Mouse (Mus musculus) cerebellum, postnatal 4 days (tissue): ENCODE measurements around the gene Kazn.

Experiments used
- DNase-seq, 2 experiments: peaks; one replicate each; pipeline ENCODE4 v3.0.0; 2022; ENCODE audit warnings: low spot score in 2 of 2, mixed read lengths in 1 of 2

The Kazn gene

DNA sequence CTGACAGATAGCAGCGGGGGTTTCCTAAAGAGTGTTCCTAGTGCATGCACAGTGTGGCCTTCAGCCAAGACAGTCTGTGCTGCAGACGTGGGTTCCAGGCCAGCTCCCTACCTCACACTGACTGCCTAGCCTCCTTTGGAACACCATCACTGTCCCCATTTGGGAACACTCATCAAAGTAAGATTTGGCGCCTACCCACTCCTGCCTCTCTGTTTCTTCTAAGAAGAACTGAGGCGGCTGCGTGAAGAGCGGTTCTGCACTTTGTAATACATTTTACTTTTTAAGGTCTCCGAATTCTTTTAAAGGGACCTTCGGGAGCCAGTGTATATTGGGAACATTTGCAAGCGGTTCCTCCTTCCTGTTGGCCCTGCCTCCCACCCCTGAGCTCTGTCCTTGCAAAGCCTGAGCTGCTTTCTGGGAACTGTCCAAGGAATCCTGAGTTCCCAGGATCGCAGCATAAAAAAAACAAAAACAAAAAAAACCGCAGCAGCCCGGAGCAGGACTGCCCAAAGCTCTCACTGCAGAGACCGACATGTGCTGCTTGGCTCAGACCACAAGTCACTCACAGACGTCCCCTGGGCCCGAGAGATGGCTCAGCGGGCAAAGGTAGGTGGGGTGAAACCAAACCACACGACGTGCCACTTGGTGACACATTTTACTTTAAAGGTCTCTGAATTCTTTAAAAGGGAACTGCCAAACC is 161.5 kb downstream of the Kazn start:
- no peak for DNase-seq

DNA sequence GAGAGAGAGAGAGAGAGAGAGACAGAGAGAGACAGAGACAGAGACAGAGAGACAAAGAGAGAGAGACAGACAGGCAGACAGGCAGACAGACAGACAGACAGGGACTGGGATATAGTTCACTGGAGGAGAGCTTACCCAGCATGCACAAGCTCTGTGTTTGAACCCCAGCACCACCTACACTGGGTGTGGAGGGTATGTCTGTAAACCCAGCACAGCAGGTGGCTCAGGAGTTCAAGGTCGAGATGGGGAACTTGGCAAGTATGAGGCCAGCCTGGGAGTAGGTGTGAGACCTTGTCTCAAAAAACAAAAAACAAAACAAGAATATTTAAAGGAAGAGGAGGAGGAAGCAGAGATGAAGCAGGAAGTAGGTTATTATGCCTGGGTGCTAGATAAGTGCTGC is 162.3 kb downstream of the Kazn start:
- DNase-seq, result no peak

DNA sequence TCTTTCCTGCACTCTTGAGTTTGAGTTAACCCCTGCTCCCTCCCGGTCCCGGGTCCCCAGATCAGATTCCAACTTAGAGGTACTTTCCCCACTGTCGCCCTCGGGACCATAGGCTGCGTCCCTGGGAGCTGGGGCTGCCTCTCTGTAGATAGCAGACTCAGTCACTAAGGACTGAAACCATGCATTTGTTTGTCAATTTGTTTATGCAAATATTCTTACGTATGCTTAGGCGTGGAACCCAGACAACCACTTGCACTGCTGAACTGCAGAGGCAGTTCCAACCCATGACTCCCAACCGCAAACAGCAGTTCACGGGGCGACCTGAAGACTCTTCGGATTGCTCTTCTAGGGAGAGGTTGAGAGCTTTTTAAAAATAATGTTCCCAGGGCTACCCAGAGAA is 163.3 kb downstream of the Kazn start:
- no peak for DNase-seq

DNA sequence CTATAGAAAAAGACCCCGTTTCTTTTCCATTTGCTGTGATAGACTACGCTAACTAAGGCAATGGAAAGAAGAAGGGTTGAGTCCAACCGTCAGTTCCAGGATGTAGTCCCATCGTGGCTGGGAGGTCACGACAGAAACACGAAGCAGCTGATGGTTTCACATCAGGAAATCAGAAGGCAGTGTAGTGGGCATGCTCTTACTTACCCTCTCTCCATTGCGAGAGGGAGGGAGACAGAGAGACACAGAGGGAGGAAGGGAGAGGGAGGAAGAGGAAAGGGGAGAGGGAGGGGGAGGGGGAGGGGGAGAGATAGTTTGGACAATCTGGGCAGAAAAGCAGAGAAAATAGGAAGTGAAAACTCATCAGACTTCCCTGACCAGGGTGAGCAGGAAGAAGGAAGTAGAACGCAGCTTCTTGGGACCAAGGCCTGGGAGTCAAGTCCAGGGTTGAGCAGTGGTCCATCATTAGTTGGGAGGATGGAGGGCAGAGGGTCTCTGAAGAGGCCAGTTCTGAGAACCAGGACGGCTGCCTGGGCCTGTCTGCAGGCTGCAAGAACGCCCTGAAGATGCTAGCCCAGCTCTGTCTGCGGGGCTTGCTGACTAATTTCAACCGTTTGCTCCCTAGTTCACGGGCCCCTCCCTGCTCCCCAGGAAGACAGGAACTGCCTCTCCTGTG is 165.0 kb downstream of the Kazn start:
- DNase-seq, result no peak

DNA sequence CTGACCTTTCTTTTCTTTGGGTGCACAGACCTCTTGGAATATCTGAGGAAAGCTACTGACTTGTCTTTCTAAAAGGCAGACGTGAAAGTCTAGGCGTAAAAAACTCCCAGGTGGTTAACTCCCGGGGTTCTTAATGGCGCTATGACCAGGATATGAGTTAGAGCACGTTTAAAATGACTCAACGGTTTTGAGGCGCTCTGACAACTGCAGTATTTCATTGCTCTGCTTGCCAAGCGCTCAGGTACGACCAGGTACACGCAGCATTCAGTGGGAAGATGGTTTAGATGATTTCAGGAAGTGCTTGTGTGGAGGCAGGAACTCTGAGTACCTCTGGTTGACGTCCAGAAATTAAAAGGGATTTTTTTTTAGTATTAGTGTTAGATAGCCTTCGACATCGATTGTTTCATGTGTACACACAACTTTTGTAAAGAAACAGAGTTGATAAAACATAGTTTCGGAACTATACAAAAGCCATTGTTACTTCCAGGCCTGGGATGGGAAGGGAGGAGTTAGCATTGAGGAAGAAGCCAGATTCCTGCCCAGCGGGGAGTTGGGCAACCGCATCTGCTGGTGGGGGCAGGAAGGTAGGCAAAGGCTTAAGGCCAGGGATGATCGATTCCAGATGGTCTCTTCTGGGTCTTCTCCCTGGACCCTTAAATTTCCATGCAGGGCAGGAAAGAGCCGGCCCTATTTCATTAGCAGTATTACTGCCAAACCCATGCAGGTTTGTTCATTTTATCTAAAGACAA is 167.8 kb downstream of the Kazn start:
- peak in 1 of 2 experiments; percentile 41 for DNase-seq

DNA sequence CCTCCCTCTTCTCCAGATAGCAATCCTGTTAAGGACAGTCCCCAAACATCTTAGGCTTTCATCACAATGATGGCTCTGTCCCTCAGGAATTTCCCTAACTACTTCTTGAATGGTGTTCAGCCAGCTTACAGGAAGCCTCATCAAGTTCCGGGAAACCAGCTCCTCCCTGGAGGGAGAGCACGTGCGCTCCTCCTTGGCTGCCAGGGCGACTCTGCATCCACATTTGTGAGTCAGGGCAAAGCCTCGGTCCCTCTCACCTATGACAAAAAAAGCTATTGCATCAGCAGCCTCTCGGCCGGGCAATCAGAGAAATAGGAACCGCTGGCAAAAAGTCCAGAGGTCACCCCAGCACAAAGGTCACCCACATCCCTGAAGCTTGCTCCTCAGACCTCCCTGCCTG is 168.4 kb downstream of the Kazn start:
- DNase-seq, result no peak

DNA sequence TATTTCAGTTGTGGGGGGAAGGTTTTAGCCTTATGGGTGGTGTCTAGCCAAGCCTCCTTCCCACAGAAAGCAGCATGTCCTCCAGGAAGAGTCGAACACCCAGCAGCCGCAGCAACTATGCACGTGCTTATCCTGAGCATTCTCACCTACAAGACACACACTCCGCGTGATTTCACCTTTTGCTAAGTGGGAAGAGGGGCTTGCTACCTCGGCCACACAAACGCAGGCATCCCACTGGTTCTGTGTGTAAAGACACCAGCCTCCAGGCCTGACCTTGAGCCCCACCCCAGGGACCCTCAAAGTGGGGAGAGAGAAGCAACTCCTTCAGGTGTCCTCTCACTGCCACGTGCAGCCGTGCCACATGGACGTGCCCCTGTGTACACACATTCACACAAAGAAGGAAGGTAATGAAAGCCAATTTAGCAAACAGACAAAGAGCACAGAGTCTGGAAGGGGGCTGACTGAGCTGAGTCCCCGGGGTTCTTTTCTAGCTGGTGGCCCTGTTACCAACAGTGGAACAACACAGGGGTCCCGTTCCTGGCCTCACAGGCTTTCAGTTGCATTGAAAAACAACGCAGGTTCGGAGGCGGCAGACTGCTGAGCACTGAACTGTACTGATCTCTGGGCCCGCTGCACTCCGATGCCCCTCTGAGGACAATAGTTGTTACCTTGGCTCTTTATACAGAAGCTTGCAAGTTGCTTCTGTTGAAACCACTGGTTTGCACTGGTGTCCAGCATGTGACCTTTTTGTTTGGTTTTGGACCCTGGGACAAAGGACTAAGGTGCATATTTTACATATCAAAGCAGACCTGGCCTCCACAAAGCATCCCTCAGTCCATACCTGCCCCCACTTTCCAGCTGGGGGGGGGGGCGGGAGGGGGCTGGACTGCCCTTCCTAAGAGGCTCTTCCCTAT is 170.0 kb downstream of the Kazn start:
- DNase-seq, result no peak

DNA sequence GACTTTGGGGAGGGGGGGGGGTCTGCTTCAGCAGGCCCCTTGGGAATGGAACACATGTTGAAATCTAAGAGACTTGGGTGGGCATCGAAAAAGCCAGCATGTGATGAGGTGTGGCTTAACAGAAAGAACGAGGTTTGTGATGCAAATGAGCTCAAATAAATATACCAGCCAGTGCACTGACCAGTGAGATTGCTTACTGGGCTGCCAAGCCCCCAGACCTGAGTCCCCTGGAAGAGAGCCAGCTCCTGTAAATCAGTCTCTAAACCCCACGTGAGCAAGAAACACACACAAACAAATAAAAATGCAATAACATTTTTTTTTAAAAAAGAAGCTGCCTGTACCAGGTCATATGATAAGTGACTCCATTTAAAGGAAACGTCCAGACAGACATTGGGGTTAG is 172.6 kb downstream of the Kazn start:
- DNase-seq, result no peak

DNA sequence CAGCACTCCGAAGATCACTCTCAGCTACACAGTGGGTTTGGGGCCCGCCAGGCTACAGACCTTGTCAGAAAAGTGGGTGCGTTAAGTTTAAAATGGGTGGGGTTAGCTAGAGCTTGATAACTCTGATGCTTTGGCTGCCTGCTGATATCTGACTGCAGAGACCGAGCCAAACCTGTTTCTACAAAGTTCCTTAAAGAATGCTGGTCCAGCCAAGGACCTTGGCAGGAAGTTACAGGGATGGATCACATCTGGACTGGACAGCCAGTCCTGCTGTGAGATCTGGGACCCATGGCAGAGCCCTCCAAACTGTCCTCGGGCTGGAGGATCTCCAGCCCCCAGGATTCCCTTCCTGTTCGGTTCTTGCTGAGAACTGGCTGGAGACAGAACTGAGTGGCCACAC is 173.4 kb downstream of the Kazn start:
- no peak for DNase-seq

DNA sequence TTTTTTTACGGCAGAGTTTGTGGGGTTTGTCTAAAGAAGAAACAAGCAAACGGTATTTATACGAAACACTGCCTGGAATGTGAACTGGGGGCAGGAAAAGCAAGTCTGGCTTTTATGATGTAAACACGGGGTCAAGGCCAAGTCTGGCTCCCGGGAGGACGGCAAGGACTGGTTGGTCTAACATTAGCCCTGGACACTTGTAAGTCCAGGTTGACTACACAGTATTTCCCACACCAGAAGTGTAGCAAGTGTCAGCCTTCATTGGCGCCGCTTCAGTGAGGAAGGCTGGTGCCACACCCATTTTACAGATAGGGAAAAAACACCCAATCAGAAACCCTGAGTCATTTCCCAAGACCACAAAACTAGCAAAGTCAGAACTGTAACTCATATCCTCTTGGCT is 173.9 kb downstream of the Kazn start:
- DNase-seq, result no peak

DNA sequence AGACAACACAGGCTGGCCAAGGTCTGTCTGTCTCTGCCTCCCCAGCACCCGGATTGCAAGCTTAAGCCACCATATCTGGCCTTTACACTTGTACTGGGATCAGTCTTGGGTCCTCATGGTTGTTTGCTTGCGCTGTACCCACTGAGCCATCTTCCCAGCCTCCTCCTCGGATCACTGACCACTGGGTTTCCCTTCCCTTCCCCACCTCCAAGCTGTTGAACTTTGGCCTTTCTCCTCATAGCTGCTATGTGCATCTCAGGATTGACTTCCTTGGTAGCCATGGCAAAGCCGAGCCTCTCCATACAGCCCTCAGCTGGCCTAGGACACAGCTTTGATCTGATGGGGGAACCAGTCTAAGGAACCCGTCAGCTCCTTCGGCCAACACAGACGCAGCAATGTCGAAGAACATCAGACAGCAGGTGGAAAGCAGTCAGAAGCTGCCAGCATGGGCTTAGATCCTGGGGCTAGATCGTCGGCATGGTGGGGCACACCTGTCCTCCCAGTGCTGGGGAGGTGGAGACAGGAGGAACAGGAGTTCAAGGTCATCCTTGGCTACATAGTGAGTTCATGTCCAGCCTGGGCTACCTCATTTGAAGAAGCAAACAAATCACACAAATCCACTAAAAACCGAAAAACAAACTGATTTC is 174.5 kb downstream of the Kazn start:
- DNase-seq, result no peak

DNA sequence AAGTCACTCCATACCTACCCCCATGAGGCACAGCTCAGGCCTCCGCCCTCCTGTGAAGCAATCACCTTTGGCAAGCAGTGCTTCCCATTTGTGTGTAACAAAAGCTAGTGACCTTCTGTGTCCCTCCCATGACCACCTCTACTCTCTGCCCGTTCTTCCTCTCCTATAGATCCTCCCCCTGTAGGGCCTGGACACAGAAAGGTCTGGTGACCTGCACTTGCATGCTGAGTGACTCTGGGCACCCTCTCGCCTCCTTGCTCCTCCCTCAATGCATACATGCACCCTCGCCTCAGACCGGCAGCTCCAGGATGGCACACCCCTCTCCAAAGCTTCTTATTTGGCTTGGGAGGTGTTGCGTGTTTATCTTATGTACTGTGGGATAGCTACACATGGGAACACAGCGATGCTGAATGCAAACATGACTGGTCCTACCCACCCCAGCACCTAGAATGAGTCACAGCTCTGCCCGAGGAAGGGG is 176.1 kb downstream of the Kazn start:
- DNase-seq, result no peak

DNA sequence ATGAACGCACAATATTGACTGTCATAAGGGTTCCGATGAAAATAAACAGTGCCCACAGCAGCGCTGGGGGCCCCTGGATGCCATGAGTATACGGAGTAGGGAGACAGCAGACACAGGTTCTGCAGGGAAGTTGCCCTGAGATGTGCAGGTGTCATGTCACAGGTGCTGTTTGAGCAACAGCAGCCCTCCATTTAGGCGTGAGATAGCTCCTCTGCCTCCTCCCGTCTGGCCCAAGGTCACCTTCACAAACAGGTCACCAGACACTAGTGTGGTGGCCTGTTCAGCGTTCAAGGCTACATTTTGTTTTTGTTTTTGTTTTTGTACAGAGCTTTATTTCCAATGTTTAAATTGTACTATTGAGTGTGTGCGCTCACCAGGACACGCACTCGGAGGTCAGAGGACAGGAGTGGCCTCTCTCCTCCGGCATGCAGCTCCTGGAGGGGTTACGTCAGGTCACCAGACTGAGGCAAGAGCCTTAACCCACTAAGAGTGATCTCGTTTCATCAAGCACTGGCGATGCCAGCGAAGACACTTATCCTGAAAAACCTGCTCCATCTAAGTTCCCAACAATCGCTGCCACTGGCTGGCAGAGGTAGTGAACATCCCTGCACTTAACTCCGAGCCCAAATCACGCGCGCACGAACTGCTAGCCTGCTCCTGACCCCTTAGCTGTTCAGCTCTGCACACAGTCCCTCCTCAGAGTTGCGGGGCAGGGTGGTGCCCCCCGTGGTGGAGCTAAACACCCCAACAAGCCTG is 177.5 kb downstream of the Kazn start:
- DNase-seq, result no peak

DNA sequence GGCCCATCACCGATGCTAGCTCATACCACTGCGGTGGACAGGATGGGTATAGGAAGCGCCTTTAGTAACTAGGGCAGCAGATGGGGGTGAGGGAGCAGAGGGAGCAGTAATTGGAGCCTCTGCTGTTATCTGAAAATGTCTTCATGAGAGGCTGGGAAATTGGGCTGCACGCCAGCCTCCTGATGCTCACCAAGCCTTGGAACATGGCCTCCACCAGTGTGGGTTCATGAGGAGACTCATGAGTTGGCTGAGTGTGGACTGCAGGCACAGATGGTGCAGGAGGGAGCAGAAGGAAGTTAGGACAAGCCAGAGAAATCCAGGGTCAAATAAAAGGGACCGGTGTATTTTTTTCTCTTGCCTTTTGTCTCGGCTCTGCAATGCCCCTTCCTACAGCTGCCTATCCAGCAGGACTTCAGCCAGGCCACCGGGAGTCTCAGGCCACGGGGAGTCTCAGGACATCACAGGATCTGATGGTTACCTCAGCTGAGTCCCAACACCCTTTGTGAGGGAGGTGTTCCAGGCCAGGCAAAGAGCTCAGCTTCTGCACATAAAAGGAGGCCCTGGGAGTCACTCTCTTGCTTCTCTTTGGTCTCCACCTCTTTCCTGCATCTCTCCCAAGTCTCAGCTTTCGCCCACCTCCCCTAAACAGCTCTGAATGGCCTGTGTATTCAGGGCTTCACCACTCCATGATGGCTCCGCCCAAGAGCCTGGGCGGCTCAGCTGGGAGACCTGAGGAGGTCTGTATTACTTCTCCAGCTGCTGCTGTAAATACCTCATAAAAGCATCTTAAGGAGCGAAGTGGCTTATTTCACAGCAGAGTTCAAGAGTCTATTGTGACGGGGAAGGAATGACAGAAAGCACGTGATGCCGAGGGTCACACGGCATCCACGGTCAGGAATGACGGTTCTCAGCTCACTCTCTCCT is 178.5 kb downstream of the Kazn start:
- DNase-seq, result peak; percentile 39 to 82

DNA sequence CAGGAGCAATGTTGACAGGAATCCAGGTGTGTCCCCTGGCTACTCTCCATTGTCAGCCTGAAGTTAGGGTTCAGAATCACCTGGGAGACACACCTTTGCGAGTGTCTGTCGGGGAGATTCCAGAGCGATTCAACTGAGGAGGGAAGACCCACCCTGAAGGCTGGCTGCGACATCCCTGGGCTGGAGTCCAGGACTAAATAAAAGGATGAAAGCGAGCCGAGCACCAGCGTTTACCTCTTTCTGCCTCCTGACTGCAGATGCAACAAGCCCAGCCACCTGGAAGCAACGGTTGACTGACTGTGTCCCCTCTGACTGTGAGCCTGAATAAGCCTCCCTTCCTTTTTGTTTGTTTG is 179.4 kb downstream of the Kazn start:
- DNase-seq, result no peak

DNA sequence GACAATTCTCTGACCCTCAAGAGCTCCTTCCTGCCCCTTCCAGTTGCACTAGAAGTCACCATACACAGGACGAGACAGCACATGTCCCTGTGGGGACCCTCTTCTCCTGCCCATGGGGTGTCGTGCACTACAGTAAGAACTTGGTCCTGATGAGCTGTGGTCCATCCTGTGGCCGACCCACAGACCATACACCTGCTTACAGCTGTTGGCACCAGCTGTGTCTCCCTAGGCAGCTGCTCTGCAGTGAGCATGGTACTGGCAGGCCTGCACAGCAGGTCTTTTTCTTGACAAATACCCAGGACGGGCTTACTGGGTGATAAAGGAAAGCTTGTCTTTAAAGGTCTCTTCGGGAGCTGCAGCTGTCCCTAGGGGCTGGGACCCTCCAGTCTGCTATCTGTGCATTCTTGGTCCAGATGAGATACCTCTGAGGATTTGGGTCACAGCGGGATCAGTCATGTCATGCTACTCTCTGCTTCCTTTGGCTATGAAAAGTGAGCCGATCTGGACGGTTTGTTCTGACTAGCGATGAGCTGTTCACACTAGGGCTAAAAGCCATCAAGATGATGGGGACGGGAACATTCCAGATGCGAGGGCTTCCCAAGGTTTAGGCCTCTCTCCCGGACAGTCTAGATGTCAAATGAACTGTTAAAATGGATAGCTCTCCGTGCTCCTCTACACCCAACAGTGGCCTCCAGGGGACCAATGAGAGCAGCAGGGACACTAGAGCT is 179.9 kb downstream of the Kazn start:
- no peak for DNase-seq

DNA sequence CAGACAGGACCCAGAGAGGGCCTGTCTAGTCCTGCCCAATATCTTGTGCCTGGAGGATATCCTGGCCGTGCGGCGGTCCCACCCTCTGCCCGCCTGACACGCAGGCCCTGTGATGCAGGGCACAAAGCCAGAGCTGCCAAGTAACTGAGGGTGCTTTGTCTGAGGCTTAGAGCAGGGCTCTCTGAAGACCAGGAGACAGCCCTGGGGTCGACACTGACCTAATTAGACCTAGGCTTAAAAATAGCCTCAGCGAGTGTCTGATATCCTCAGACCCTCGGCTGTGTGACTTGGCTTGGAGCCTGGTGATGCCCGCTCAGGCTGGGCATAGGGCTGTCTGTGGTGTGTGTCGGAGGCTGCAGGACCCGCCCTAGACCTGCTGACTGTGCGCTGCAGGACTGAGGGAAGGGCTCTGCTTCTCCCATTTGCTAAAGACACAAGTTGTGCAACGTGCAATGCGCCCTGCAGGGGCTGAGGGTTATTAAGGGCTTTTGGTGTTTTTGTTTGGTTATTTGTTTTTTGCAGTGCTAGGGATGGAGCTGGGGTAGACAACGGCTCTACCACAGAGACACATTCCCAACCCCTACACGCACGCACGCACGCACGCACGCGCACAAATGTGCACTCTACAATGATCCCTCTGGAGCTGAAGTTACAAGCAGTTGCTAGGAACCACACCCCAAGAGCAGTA is 181.5 kb downstream of the Kazn start:
- DNase-seq, result peak in 1 of 2 experiments; percentile 39

DNA sequence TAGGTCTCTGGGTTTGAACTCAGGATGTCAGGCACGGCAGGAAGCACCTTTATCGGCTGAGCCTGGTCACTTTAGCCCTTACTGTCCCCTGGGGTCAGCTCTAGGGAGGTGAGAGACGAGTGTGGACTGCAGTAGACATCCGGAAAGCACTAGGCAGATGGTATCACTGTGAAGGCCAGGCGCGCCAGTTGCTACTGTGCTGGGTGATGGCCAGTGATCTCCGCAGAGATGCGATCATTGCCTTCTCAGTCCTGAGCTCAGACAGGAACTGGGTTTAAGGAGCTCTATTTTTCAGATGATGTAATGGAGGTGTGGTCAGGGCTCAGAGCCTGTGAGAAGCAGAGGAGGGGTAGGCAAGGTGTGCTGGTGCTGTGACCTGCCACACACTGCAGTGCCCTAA is 183.6 kb downstream of the Kazn start:
- DNase-seq, result peak in 1 of 2 experiments; percentile 61
